Mouse (Mus musculus) liver, adult 2 months (tissue): ENCODE measurements at regions not wholly inside any gene's neighbourhood (a gene's known extent, or its start where the extent isn't known, plus 50 kb on each side); places are given as distances from the start of the nearest gene placed in this dataset.

Experiments
- CTCF ChIP-seq: fragments of 200-500 bp; IDR thresholded peaks from 2 replicates; pipeline ENCODE4 v1.5.1; 2011; ENCODE audit warnings: low read depth, low read length, control low read depth
- POLR2A ChIP-seq: fragments of 200-500 bp; IDR thresholded peaks from 2 replicates; pipeline ENCODE4 v1.6.1; 2011; ENCODE audit warnings: low read length, control low read depth; ENCODE audit not compliant: insufficient read depth; ENCODE audit errors: extremely low read depth

DNA sequence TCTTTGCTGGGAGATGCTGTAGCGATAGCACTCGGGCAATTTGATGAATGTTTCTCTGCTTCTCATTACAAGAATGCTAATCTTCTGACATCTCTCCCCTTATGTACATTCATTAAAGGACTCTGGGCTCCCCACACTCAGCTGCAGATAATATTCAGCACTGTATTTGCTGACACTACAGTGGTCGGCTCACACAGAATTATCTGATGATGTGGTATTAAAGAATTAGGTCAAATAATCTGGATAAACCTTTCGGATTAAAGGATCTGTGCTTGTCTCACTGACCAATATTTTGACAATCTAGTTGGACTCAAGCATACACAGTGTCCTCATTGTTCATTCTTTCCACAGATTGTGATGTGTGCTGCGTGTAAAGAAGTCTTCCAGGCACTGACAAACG lies 308.8 kb upstream of the Castor2 start:
- TF ChIP-seq POLR2A (no peak), CTCF (no peak)
